Mouse (Mus musculus) megakaryocyte-erythroid progenitor cell, adult 5-6 weeks (primary cell): ENCODE measurements around the gene Krtap6-1. TPM values are rescaled to one million over a fixed set of nuclear protein-coding genes. Genes with fewer than 3 reads are reported as not detected.
"Not testable (repeated sequence)": the region's sequence is repeated elsewhere in the genome, so short reads cannot be mapped to it uniquely, and the experiment has no call there.

ENCODE experiments used
- ATAC-seq: replicated peaks from 2 replicates; pipeline ENCODE4 v1.8.0; 2016; ENCODE audit warnings: mild to moderate bottlenecking, inconsistent platforms; ENCODE audit not compliant: severe bottlenecking, poor library complexity, low FRiP score, low TSS enrichment
- total RNA-seq, 2 experiments: library from RNA; stranded (forward) in 1 of 2; stranded (reverse) in 1 of 2; fragments of 200-1000, 215-1000 nt in 1 of 2; fragments of >200 nt in 1 of 2; fragmentation: Nextera tagmentation in 1 of 2; gene quantifications; 2 replicates each; pipeline ENCODE4 v1.2.3; 2014 to 2017

The Krtap6-1 gene
- total RNA-seq (2014; fragmentation: Nextera tagmentation) (not detected in 2 replicates), total RNA-seq (2017) (not detected in 2 replicates)

- not testable (repeated sequence) for ATAC-seq
These were observed at the start of gene Krtap6-1 for GRCm38 (mm10) chr16:89031399-89031798. Gene Krtap6-1 (plus strand): TSS chr16:89031699.

- ATAC-seq: no peak
These were observed 20.8 kb upstream of the Krtap6-1 start, which contains the start of gene Krtap22-2 for GRCm38 (mm10) chr16:89010659-89011058. Gene Krtap22-2 (minus strand): TSS chr16:89010759.

GRCm38 (mm10) chr16:89013973-89014372, 17.5 kb upstream of the Krtap6-1 start:
- ATAC-seq: no peak

GRCm38 (mm10) chr16:89014984-89015383, 16.5 kb upstream of the Krtap6-1 start, which contains the start of gene Gm10229:
Gene Gm10229 (plus strand): TSS chr16:89015284.
- ATAC-seq: not testable (repeated sequence)

- ATAC-seq: not testable (repeated sequence)
These were observed 9.9 kb downstream of the Krtap6-1 start, which contains the start of gene Gm10228 for GRCm38 (mm10) chr16:89041372-89041771. Gene Gm10228 (minus strand): TSS chr16:89041472.

- ATAC-seq: no peak
These were observed 16.3 kb downstream of the Krtap6-1 start, which contains the start of gene Krtap6-5 for GRCm38 (mm10) chr16:89047783-89048182. Gene Krtap6-5 (minus strand): TSS chr16:89047883.

- not testable (repeated sequence) for ATAC-seq
These were observed 32.4 kb downstream of the Krtap6-1 start, which contains the start of gene 1110025L11Rik for GRCm38 (mm10) chr16:89063902-89064301. Gene 1110025L11Rik (minus strand): TSS chr16:89064002.

- not testable (repeated sequence) for ATAC-seq
These were observed 39.5 kb downstream of the Krtap6-1 start for GRCm38 (mm10) chr16:89071041-89071440.

Other genes with a start within 250 kb of the Krtap6-1 start
- gene Gm20741, start 219.5 kb upstream of the Krtap6-1 start, total RNA-seq (2014; fragmentation: Nextera tagmentation): not detected in 2 replicates
- gene Gm20741, start 219.5 kb upstream of the Krtap6-1 start, total RNA-seq (2017): not detected in 2 replicates
- gene Krtap15, start 211.5 kb upstream of the Krtap6-1 start, total RNA-seq (2014; fragmentation: Nextera tagmentation): not detected in 2 replicates
- not detected in 2 replicates for gene Krtap15, start 211.5 kb upstream of the Krtap6-1 start, total RNA-seq (2017)
- gene Krtap14, start 205.6 kb upstream of the Krtap6-1 start, total RNA-seq (2014; fragmentation: Nextera tagmentation): not detected in 2 replicates
- gene Krtap14, start 205.6 kb upstream of the Krtap6-1 start, total RNA-seq (2017): not detected in 2 replicates
- gene Krtap19-1, start 162.3 kb upstream of the Krtap6-1 start, total RNA-seq (2014; fragmentation: Nextera tagmentation): not detected in 2 replicates
- not detected in 2 replicates for gene Krtap19-1, start 162.3 kb upstream of the Krtap6-1 start, total RNA-seq (2017)
- not detected in 2 replicates for gene Krtap19-2, start 157.4 kb upstream of the Krtap6-1 start, total RNA-seq (2014; fragmentation: Nextera tagmentation)
- gene Krtap19-2, start 157.4 kb upstream of the Krtap6-1 start, total RNA-seq (2017): not detected in 2 replicates
- gene Krtap19-3, start 153.7 kb upstream of the Krtap6-1 start, total RNA-seq (2014; fragmentation: Nextera tagmentation): not detected in 2 replicates
- gene Krtap19-3, start 153.7 kb upstream of the Krtap6-1 start, total RNA-seq (2017): not detected in 2 replicates
- not detected in 2 replicates for gene Krtap19-4, start 146.6 kb upstream of the Krtap6-1 start, total RNA-seq (2014; fragmentation: Nextera tagmentation)
- gene Krtap19-4, start 146.6 kb upstream of the Krtap6-1 start, total RNA-seq (2017): not detected in 2 replicates
- gene Krtap19-5, start 135.2 kb upstream of the Krtap6-1 start, total RNA-seq (2014; fragmentation: Nextera tagmentation): not detected in 2 replicates
- not detected in 2 replicates for gene Krtap19-5, start 135.2 kb upstream of the Krtap6-1 start, total RNA-seq (2017)
- not detected in 2 replicates for gene Krtap19-9b, start 99.4 kb upstream of the Krtap6-1 start, total RNA-seq (2014; fragmentation: Nextera tagmentation)
- not detected in 2 replicates for gene Krtap19-9b, start 99.4 kb upstream of the Krtap6-1 start, total RNA-seq (2017)
- not detected in 2 replicates for gene Krtap16-3, start 68.8 kb upstream of the Krtap6-1 start, total RNA-seq (2014; fragmentation: Nextera tagmentation)
- gene Krtap16-3, start 68.8 kb upstream of the Krtap6-1 start, total RNA-seq (2017): not detected in 2 replicates
- not detected in 2 replicates for gene Krtap22-2, start 20.9 kb upstream of the Krtap6-1 start, total RNA-seq (2014; fragmentation: Nextera tagmentation)
- gene Krtap22-2, start 20.9 kb upstream of the Krtap6-1 start, total RNA-seq (2017): not detected in 2 replicates
- not detected in 2 replicates for gene Gm10229, start 16.4 kb upstream of the Krtap6-1 start, total RNA-seq (2014; fragmentation: Nextera tagmentation)
- gene Gm10229, start 16.4 kb upstream of the Krtap6-1 start, total RNA-seq (2017): not detected in 2 replicates
- gene Gm10228, start 9.8 kb downstream of the Krtap6-1 start, total RNA-seq (2014; fragmentation: Nextera tagmentation): not detected in 2 replicates
- gene Gm10228, start 9.8 kb downstream of the Krtap6-1 start, total RNA-seq (2017): not detected in 2 replicates
- not detected in 2 replicates for gene Krtap6-5, start 16.2 kb downstream of the Krtap6-1 start, total RNA-seq (2014; fragmentation: Nextera tagmentation)
- not detected in 2 replicates for gene Krtap6-5, start 16.2 kb downstream of the Krtap6-1 start, total RNA-seq (2017)
- gene 1110025L11Rik, start 32.3 kb downstream of the Krtap6-1 start, total RNA-seq (2014; fragmentation: Nextera tagmentation): not detected in 2 replicates
- not detected in 2 replicates for gene 1110025L11Rik, start 32.3 kb downstream of the Krtap6-1 start, total RNA-seq (2017)
- not detected in 2 replicates for gene Krtap6-3, start 52.3 kb downstream of the Krtap6-1 start, total RNA-seq (2014; fragmentation: Nextera tagmentation)
- gene Krtap6-3, start 52.3 kb downstream of the Krtap6-1 start, total RNA-seq (2017): not detected in 2 replicates
- gene Gm6358, start 109.2 kb downstream of the Krtap6-1 start, total RNA-seq (2014; fragmentation: Nextera tagmentation): not detected in 2 replicates
- gene Gm6358, start 109.2 kb downstream of the Krtap6-1 start, total RNA-seq (2017): not detected in 2 replicates
- gene Gm10061, start 119.4 kb downstream of the Krtap6-1 start, total RNA-seq (2014; fragmentation: Nextera tagmentation): not detected in 2 replicates
- gene Gm10061, start 119.4 kb downstream of the Krtap6-1 start, total RNA-seq (2017): not detected in 2 replicates
- not detected in 2 replicates for gene Gm9789, start 126.3 kb downstream of the Krtap6-1 start, total RNA-seq (2014; fragmentation: Nextera tagmentation)
- not detected in 2 replicates for gene Gm9789, start 126.3 kb downstream of the Krtap6-1 start, total RNA-seq (2017)
- not detected in 2 replicates for gene Gm7735, start 137.8 kb downstream of the Krtap6-1 start, total RNA-seq (2014; fragmentation: Nextera tagmentation)
- not detected in 2 replicates for gene Gm7735, start 137.8 kb downstream of the Krtap6-1 start, total RNA-seq (2017)
- not detected in 2 replicates for gene 1110057P08Rik, start 143.0 kb downstream of the Krtap6-1 start, total RNA-seq (2014; fragmentation: Nextera tagmentation)
- gene 1110057P08Rik, start 143.0 kb downstream of the Krtap6-1 start, total RNA-seq (2017): not detected in 2 replicates
- gene Krtap20-2, start 174.2 kb downstream of the Krtap6-1 start, total RNA-seq (2014; fragmentation: Nextera tagmentation): not detected in 2 replicates
- gene Krtap20-2, start 174.2 kb downstream of the Krtap6-1 start, total RNA-seq (2017): not detected in 2 replicates